Mouse (Mus musculus): ENCODE measurements around the gene Plekhg2. TPM values are rescaled to one million over a fixed set of nuclear protein-coding genes. Genes with fewer than 3 reads are reported as not detected.

The Plekhg2 gene
- total and polyA plus RNA-seq, 3 experiments: 10.4 to 16.3 (median 14.3) TPM

- H3K4me1 ChIP-seq (ENCODE audit: control insufficient read depth, insufficient read depth, low read length): peaks cover 12% of the 10 kb centered on the region
- intact Hi-C loops (cut with DNase I): loop anchor here (1.0 to 5.0 kb wide), 2 partner anchors 12 to 223 kb away; partner anchors contain the start of genes Pak4 and Samd4b
- H3K79me2 ChIP-seq (replicated peaks; ENCODE audit: control insufficient read depth, insufficient read depth, low read length): no peaks in the 10 kb centered on the region; the same call in none of the 2 replicates
These were observed 1.6 kb upstream of the Plekhg2 start for GRCm38 (mm10) chr7:28373891-28374495.

DNA sequence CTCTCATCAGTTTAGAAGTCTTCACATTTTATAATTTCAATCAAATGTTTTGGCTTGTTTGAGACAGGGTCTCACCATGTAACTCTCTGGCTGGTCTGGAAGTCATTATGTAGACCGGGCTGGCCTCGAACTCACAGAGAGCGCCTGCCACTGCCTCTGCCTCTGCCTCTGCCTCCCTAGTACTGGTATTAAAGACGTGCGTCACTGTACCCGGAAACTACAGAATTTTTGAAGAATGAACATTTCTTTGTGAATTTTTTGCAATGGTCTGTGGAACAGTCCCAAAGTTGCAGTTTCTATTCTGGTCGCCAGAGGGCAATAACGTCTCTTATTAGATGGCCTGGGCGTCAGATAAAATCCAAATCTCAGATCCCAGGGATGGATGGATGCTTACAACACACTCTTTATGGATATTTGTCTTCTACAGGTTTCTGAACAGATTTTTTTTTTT, 757 bp upstream of the Plekhg2 start:
- no peak for TF ChIP-seq POLR2A (IDR thresholded peaks at IDR 0.05; ENCODE audit: insufficient read depth, low read depth, low read length)
- TF ChIP-seq CTCF (IDR thresholded peaks at IDR 0.05): peak; percentile 88
- intact Hi-C loops (cut with DNase I): loop anchor here (1.0 to 5.0 kb wide), 2 partner anchors 13 to 224 kb away; partner anchors contain the start of genes Pak4 and Samd4b
- peak overlapping the region; percentile 85 for H3K27ac ChIP-seq
- H3K79me2 ChIP-seq (replicated peaks; ENCODE audit: control insufficient read depth, insufficient read depth, low read length): no peaks in the 10 kb centered on the region; the same call in none of the 2 replicates
- peak; percentile 75 to 81 for DNase-seq
- 0% methylated on average over 9 of the region's 9 CpGs for WGBS
- no peaks in the 10 kb centered on the region for H3K27me3 ChIP-seq (ENCODE audit: control insufficient read depth, insufficient read depth, low read length)
- H3K4me3 ChIP-seq: peak overlapping the region; percentile 45
- peak overlapping the region; percentile 63 for H3K9ac ChIP-seq (ENCODE audit: low read depth, low read length)
- H3K4me1 ChIP-seq (ENCODE audit: control insufficient read depth, insufficient read depth, low read length): peaks cover 12% of the 10 kb centered on the region
- H3K36me3 ChIP-seq (ENCODE audit: control insufficient read depth, insufficient read depth, low read length): no peaks in the 10 kb centered on the region; the same call in 1 of the 2 replicates

More at GRCm38 (mm10) chr7:28373891-28374495, 1.6 kb upstream of the Plekhg2 start:
- WGBS: 81% methylated on average over 7 of the region's 7 CpGs
- H3K27me3 ChIP-seq (ENCODE audit: control insufficient read depth, insufficient read depth, low read length): no peaks in the 10 kb centered on the region
- H3K36me3 ChIP-seq (ENCODE audit: control insufficient read depth, insufficient read depth, low read length): no peaks in the 10 kb centered on the region; the same call in 1 of the 2 replicates
- H3K4me3 ChIP-seq: no peak overlapping the region
- no peak for DNase-seq
- H3K9ac ChIP-seq (ENCODE audit: low read depth, low read length): no peak overlapping the region
- peak overlapping the region; percentile 34 for H3K27ac ChIP-seq
- TF ChIP-seq POLR2A (IDR thresholded peaks at IDR 0.05; ENCODE audit: insufficient read depth, low read depth, low read length): no peak

DNA sequence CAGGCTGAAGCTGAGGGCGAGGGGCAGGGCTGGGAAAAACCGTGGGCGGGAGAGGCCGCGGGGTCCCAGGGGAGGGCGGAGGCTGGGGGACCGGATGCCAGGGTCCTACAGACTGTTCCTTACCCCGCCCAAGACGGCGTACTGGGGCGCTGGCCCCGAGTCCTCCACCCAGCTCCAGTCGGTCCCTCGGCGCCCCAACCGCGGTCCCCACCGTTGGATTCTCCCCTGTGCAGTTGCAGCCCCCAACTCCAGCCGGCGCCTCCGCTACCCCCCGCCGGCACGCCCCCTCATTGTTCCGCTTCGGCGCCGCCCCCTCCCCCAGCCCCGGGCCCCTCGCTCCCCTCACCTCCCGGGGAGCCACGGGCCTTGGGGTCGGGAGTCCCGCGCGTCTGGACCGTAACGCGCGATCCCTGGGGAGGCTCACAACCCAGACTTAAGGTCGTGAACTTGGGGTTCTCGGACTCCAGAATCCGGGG, 847 bp downstream of the Plekhg2 start:
- Histone ChIP-seq H3K79me2 (replicated peaks; ENCODE audit: control insufficient read depth, insufficient read depth, low read length) (no peaks in the 10 kb centered on the region; the same call in none of the 2 replicates), H3K4me3 (peak overlapping the region; percentile 77), H3K4me1 (ENCODE audit: control insufficient read depth, insufficient read depth, low read length) (peaks cover 12% of the 10 kb centered on the region), H3K9ac (ENCODE audit: low read depth, low read length) (peak overlapping the region; percentile 93), H3K36me3 (ENCODE audit: control insufficient read depth, insufficient read depth, low read length) (no peaks in the 10 kb centered on the region), H3K27me3 (ENCODE audit: control insufficient read depth, insufficient read depth, low read length) (no peaks in the 10 kb centered on the region), H3K27ac (peak overlapping the region; percentile 85)
- under 1% methylated on average over 42 of the region's 43 CpGs for WGBS
- TF ChIP-seq CTCF (IDR thresholded peaks at IDR 0.05) (no peak), POLR2A (IDR thresholded peaks at IDR 0.05; ENCODE audit: insufficient read depth, low read depth, low read length) (no peak), EP300 (IDR thresholded peaks at IDR 0.05; ENCODE audit: insufficient read depth, low read depth, low read length) (no peak)
- DNase-seq: peak; percentile 84
- intact Hi-C loops (cut with DNase I): loop anchor here (1.0 to 5.0 kb wide), 2 partner anchors 20 to 226 kb away; partner anchors contain the start of genes Pak4 and Samd4b

GRCm38 (mm10) chr7:28370977-28371513, 1.4 kb downstream of the Plekhg2 start:
- Histone ChIP-seq H3K79me2 (replicated peaks; ENCODE audit: control insufficient read depth, insufficient read depth, low read length) (no peaks in the 10 kb centered on the region; the same call in none of the 2 replicates), H3K27ac (peak overlapping the region; percentile 85), H3K4me1 (ENCODE audit: control insufficient read depth, insufficient read depth, low read length) (peaks cover 12% of the 10 kb centered on the region), H3K9ac (ENCODE audit: low read depth, low read length) (peak overlapping the region; percentile 93), H3K36me3 (ENCODE audit: control insufficient read depth, insufficient read depth, low read length) (no peaks in the 10 kb centered on the region), H3K27me3 (ENCODE audit: control insufficient read depth, insufficient read depth, low read length) (no peaks in the 10 kb centered on the region), H3K4me3 (peak overlapping the region; percentile 77)
- 17% methylated on average over 11 of the region's 11 CpGs for WGBS
- intact Hi-C loops (cut with DNase I): loop anchor here (1.0 to 5.0 kb wide), 2 partner anchors 20 to 226 kb away; partner anchors contain the start of genes Pak4 and Samd4b
- TF ChIP-seq EP300 (IDR thresholded peaks at IDR 0.05; ENCODE audit: insufficient read depth, low read depth, low read length) (no peak), CTCF (IDR thresholded peaks at IDR 0.05) (no peak), POLR2A (IDR thresholded peaks at IDR 0.05; ENCODE audit: insufficient read depth, low read depth, low read length) (0 out of 2 replicates have a peak, but pooled peaks have one; percentile 30)
- DNase-seq: peak in 1 of 2 experiments; percentile 35

GRCm38 (mm10) chr7:28370051-28370450, 2.3 kb downstream of the Plekhg2 start:
- WGBS: 85% methylated on average over 14 of the region's 14 CpGs
- intact Hi-C loops (cut with DNase I): loop anchor here (5.0 kb wide), 1 partner anchor 227 kb away; the partner anchor contains the start of genes Pak4 and Samd4b
- no peaks in the 10 kb centered on the region for H3K36me3 ChIP-seq (ENCODE audit: control insufficient read depth, insufficient read depth, low read length)

More at GRCm38 (mm10) chr7:28370051-28370450, 2.3 kb downstream of the Plekhg2 start:
- Histone ChIP-seq H3K27me3 (ENCODE audit: control insufficient read depth, insufficient read depth, low read length) (no peaks in the 10 kb centered on the region), H3K27ac (no peak overlapping the region; the same call in 1 of the 2 replicates), H3K4me1 (ENCODE audit: control insufficient read depth, insufficient read depth, low read length) (peaks cover 9% of the 10 kb centered on the region), H3K79me2 (replicated peaks; ENCODE audit: control insufficient read depth, insufficient read depth, low read length) (no peaks in the 10 kb centered on the region; the same call in none of the 2 replicates), H3K4me3 (peak overlapping the region; percentile 77; the same call in 1 of the 2 replicates), H3K9ac (ENCODE audit: low read depth, low read length) (no peak overlapping the region)
- TF ChIP-seq CTCF (IDR thresholded peaks at IDR 0.05) (no peak), EP300 (IDR thresholded peaks at IDR 0.05; ENCODE audit: insufficient read depth, low read depth, low read length) (no peak), POLR2A (IDR thresholded peaks at IDR 0.05; ENCODE audit: insufficient read depth, low read depth, low read length) (no peak)
- no peak for DNase-seq
